Mouse (Mus musculus) liver, adult 2 months (tissue): ENCODE data around the gene Hist1h4j.
"Not testable (repeated sequence)": the region's sequence is repeated elsewhere in the genome, so short reads cannot be mapped to it uniquely, and the experiment has no call there.

Source experiments
- CTCF ChIP-seq: fragments of 200-500 bp; IDR thresholded peaks from 2 replicates; pipeline ENCODE4 v1.5.1; 2011; ENCODE audit warnings: low read depth, low read length, control low read depth
- POLR2A ChIP-seq: fragments of 200-500 bp; IDR thresholded peaks from 2 replicates; pipeline ENCODE4 v1.6.1; 2011; ENCODE audit warnings: low read length, control low read depth; ENCODE audit not compliant: insufficient read depth; ENCODE audit errors: extremely low read depth

DNA sequence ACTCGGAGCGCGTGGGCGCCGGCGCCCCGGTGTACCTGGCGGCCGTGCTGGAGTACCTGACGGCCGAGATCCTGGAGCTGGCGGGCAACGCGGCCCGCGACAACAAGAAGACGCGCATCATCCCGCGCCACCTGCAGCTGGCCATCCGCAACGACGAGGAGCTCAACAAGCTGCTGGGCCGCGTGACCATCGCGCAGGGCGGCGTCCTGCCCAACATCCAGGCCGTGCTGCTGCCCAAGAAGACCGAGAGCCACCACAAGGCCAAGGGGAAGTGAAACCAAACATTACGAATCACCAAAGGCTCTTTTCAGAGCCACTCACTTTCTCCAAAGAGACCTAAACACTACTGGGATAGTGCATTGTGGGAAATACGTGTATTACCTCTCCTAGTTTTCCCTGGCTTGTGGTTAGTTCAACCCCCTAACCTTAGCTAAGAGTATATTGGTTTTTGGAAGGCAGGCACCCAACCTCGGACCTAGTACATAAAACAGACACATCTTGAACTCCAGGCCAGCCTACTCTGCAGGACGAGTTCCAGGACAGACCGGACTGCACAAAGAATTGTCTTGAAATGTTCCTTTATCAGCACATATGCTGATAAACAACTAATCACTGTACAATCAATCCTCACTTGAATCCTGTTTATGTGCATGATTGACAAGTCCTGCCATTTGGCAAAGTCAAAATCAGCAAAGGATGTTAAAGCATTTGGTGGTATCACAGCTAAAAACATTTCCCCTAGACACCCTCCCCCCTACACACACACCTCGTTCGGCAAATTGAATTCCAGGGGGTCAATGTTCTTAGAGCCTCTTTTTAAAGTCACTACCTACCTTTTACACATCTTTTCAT lies 18.1 kb upstream of the Hist1h4j start:
- TF ChIP-seq CTCF = not testable (repeated sequence)
- TF ChIP-seq POLR2A = 0 out of 2 replicates have a peak, but pooled peaks have one; percentile 1
